Mouse (Mus musculus): ENCODE results near the gene Sult2b1. TPM values are rescaled to one million over a fixed set of nuclear protein-coding genes. Genes with fewer than 3 reads are reported as not detected.

The Sult2b1 gene
- polyA plus RNA-seq, 2 experiments: 0.35 to 0.43 TPM

- no peak overlapping the region for H3K4me2 ChIP-seq (ENCODE audit: low read depth)
- H3K36me3 ChIP-seq (replicated peaks; ENCODE audit: control insufficient read depth, insufficient read depth, low read depth): no peaks in the 10 kb centered on the region
- H3K4me1 ChIP-seq (replicated peaks; ENCODE audit: control insufficient read depth in 2 of 2, insufficient read depth in 2 of 2, low read length in 1 of 2): no peaks in the 10 kb centered on the region; a peak in 1 of 4 replicates
- DNase-seq (ENCODE audit: low read depth in 3 of 3, low spot score in 3 of 3) (no peak), ATAC-seq (ENCODE audit: insufficient read depth) (no peak)
- no peak overlapping the region for H3K27ac ChIP-seq
- 45% methylated on average over 6 of the region's 6 CpGs for WGBS (ENCODE audit: insufficient replicate concordance)
- no peak overlapping the region for H3K9ac ChIP-seq (replicated peaks)
- H3K27me3 ChIP-seq (ENCODE audit: control insufficient read depth, insufficient read depth, low read length): peaks cover 7% of the 10 kb centered on the region
- H3K4me3 ChIP-seq (ENCODE audit: insufficient read depth in 1 of 2, low read depth in 2 of 2, low read length in 2 of 2): no peak overlapping the region
- TF ChIP-seq EP300 (IDR thresholded peaks at IDR 0.05; ENCODE audit: low read depth): no peak
- TF ChIP-seq CTCF (IDR thresholded peaks at IDR 0.05; ENCODE audit: low read depth): no peak
- H3K9me3 ChIP-seq (ENCODE audit: control insufficient read depth, low read length): no peaks in the 10 kb centered on the region
These were observed 28.8 kb downstream of the Sult2b1 start for GRCm38 (mm10) chr7:45755703-45756102.

GRCm38 (mm10) chr7:45750162-45750561 is 34.3 kb downstream of the Sult2b1 start:
- H3K4me3 ChIP-seq (ENCODE audit: insufficient read depth in 1 of 2, low read depth in 2 of 2, low read length in 2 of 2): no peak overlapping the region
- ATAC-seq (ENCODE audit: insufficient read depth) (no peak), DNase-seq (ENCODE audit: low read depth in 3 of 3, low spot score in 3 of 3) (no peak)
- no peak overlapping the region for H3K9ac ChIP-seq (replicated peaks)
- no peaks in the 10 kb centered on the region for H3K36me3 ChIP-seq (replicated peaks; ENCODE audit: control insufficient read depth, insufficient read depth, low read depth)
- TF ChIP-seq CTCF (IDR thresholded peaks at IDR 0.05; ENCODE audit: low read depth) (no peak), EP300 (IDR thresholded peaks at IDR 0.05; ENCODE audit: low read depth) (no peak)
- no peaks in the 10 kb centered on the region; a peak in 1 of 4 replicates for H3K4me1 ChIP-seq (replicated peaks; ENCODE audit: control insufficient read depth in 2 of 2, insufficient read depth in 2 of 2, low read length in 1 of 2)
- H3K27me3 ChIP-seq (ENCODE audit: control insufficient read depth, insufficient read depth, low read length): no peaks in the 10 kb centered on the region
- WGBS (ENCODE audit: insufficient replicate concordance): 66% methylated on average over 9 of the region's 9 CpGs
- H3K4me2 ChIP-seq (ENCODE audit: low read depth): no peak overlapping the region
- no peaks in the 10 kb centered on the region for H3K9me3 ChIP-seq (ENCODE audit: control insufficient read depth, low read length)
- no peak overlapping the region for H3K27ac ChIP-seq

GRCm38 (mm10) chr7:45749401-45749800 is 35.1 kb downstream of the Sult2b1 start:
- Histone ChIP-seq H3K9me3 (ENCODE audit: control insufficient read depth, low read length) (no peaks in the 10 kb centered on the region), H3K27me3 (ENCODE audit: control insufficient read depth, insufficient read depth, low read length) (no peaks in the 10 kb centered on the region), H3K4me2 (ENCODE audit: low read depth) (no peak overlapping the region), H3K4me1 (replicated peaks; ENCODE audit: control insufficient read depth in 2 of 2, insufficient read depth in 2 of 2, low read length in 1 of 2) (no peaks in the 10 kb centered on the region; a peak in 1 of 4 replicates), H3K27ac (no peak overlapping the region), H3K4me3 (ENCODE audit: insufficient read depth in 1 of 2, low read depth in 2 of 2, low read length in 2 of 2) (no peak overlapping the region), H3K36me3 (replicated peaks; ENCODE audit: control insufficient read depth, insufficient read depth, low read depth) (no peaks in the 10 kb centered on the region), H3K9ac (replicated peaks) (no peak overlapping the region)
- TF ChIP-seq CTCF (IDR thresholded peaks at IDR 0.05; ENCODE audit: low read depth): no peak
- TF ChIP-seq EP300 (IDR thresholded peaks at IDR 0.05; ENCODE audit: low read depth): no peak
- no peak for DNase-seq (ENCODE audit: low read depth in 3 of 3, low spot score in 3 of 3)
- 37% methylated on average over 9 of the region's 10 CpGs for WGBS (ENCODE audit: insufficient replicate concordance)
- no peak for ATAC-seq (ENCODE audit: insufficient read depth)

- no peak for DNase-seq (ENCODE audit: low read depth in 3 of 3, low spot score in 3 of 3)
- H3K4me3 ChIP-seq (ENCODE audit: insufficient read depth in 1 of 2, low read depth in 2 of 2, low read length in 2 of 2): no peak overlapping the region
- no peak overlapping the region for H3K4me2 ChIP-seq (ENCODE audit: low read depth)
- 42% methylated on average over 7 of the region's 7 CpGs for WGBS (ENCODE audit: insufficient replicate concordance)
- H3K9ac ChIP-seq (replicated peaks): no peak overlapping the region
- H3K4me1 ChIP-seq (replicated peaks; ENCODE audit: control insufficient read depth in 2 of 2, insufficient read depth in 2 of 2, low read length in 1 of 2): no peaks in the 10 kb centered on the region; a peak in 1 of 4 replicates
- H3K27me3 ChIP-seq (ENCODE audit: control insufficient read depth, insufficient read depth, low read length): no peaks in the 10 kb centered on the region
- no peak for ATAC-seq (ENCODE audit: insufficient read depth)
- no peaks in the 10 kb centered on the region for H3K9me3 ChIP-seq (ENCODE audit: control insufficient read depth, low read length)
- no peaks in the 10 kb centered on the region for H3K36me3 ChIP-seq (replicated peaks; ENCODE audit: control insufficient read depth, insufficient read depth, low read depth)
- no peak for TF ChIP-seq CTCF (IDR thresholded peaks at IDR 0.05; ENCODE audit: low read depth)
- TF ChIP-seq EP300 (IDR thresholded peaks at IDR 0.05; ENCODE audit: low read depth): no peak
- no peak overlapping the region for H3K27ac ChIP-seq
These were observed 36.4 kb downstream of the Sult2b1 start for GRCm38 (mm10) chr7:45748110-45748509.

- WGBS (ENCODE audit: insufficient replicate concordance): 66% methylated on average over 5 of the region's 5 CpGs
- no peak overlapping the region for H3K4me3 ChIP-seq (ENCODE audit: insufficient read depth in 1 of 2, low read depth in 2 of 2, low read length in 2 of 2)
These were observed 37.0 kb downstream of the Sult2b1 start for GRCm38 (mm10) chr7:45747450-45747849.

More at GRCm38 (mm10) chr7:45747450-45747849, 37.0 kb downstream of the Sult2b1 start:
- Histone ChIP-seq H3K9me3 (ENCODE audit: control insufficient read depth, low read length) (no peaks in the 10 kb centered on the region), H3K9ac (replicated peaks) (no peak overlapping the region), H3K27ac (no peak overlapping the region), H3K36me3 (replicated peaks; ENCODE audit: control insufficient read depth, insufficient read depth, low read depth) (no peaks in the 10 kb centered on the region), H3K4me2 (ENCODE audit: low read depth) (no peak overlapping the region), H3K27me3 (ENCODE audit: control insufficient read depth, insufficient read depth, low read length) (no peaks in the 10 kb centered on the region), H3K4me1 (replicated peaks; ENCODE audit: control insufficient read depth in 2 of 2, insufficient read depth in 2 of 2, low read length in 1 of 2) (no peaks in the 10 kb centered on the region; a peak in 1 of 4 replicates)
- DNase-seq (ENCODE audit: low read depth in 3 of 3, low spot score in 3 of 3) (no peak), ATAC-seq (ENCODE audit: insufficient read depth) (no peak)
- no peak for TF ChIP-seq CTCF (IDR thresholded peaks at IDR 0.05; ENCODE audit: low read depth)
- no peak for TF ChIP-seq EP300 (IDR thresholded peaks at IDR 0.05; ENCODE audit: low read depth)
